Mouse (Mus musculus): ENCODE measurements around the gene Rtraf.
"Not testable (repeated sequence)": the region's sequence is repeated elsewhere in the genome, so short reads cannot be mapped to it uniquely, and the experiment has no call there.

Rtraf gene

DNA sequence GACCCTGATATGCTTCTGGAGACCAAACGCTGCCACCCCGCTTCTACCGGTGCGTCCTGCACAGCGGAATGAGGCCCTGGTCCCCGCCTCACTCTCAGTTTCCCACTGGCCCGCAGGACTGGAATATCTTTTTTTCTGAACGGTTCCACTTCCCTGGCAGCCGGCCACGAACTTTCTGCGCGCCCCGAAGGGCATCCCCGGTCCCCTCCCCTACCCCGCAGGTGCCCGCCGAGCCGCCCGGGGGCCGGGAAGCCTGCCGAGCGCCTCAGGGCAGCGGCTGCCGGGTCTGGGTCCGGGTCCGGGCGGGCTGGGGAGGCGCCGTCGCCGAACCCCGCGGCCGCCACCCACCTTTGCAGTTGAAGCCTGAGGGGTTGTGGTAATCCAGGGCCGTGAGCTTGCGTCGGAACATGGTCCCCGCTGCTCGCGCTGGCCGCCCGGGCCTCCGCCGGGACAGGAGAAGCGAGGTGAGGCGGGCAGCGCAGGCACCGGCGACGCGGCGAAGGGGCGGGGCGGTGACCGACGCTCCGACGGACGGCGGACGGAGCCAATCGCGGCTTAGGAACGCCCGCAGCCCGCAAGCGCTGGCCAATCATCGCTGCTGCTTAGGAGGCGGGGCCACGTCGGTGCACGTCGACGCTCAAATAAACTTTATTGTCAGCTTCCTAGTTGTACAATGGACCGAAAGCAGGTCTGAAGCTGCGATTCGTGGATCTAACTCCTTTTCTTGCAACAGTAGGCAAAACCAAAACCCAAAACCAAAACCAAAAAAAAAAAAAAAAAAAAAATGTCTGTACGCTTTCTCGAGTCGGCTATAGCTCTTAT is at the start of gene Rtraf:
Gene Rtraf, minus strand, starts transcription at position 504 of the 822 bp plus-strand sequence.
- peak; percentile 99 for DNase-seq

DNA sequence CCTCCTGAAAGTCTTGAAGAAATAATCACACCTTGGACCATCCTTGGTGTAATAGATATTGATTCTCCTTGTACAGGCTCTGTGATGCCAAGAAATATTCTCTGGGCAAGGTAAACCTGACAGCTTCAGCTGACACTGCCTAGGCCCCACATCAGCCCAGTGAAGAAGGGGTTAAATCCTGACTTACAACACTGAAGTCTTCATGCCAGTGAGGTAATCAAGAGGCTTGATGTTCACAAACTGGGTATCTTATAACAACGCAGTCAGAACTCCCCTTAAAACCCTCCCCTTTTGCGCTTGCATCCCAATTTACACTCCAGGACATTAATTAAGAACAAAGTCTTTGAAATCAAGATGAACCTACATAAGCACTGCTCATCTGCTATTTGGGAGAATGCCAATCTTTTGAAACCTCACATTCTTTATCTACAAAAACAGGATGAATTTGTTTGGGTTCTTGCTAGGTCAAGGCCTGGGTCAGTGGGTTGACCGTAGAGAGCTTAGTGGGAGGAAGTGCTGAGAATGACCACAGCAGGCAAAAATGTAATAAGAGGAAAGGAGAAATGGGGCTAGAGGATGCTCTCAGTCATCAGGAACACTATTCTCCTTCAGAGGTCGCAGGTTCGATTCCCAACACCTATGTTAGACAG is 43.8 kb upstream of the Rtraf start:
- no peak for DNase-seq

DNA sequence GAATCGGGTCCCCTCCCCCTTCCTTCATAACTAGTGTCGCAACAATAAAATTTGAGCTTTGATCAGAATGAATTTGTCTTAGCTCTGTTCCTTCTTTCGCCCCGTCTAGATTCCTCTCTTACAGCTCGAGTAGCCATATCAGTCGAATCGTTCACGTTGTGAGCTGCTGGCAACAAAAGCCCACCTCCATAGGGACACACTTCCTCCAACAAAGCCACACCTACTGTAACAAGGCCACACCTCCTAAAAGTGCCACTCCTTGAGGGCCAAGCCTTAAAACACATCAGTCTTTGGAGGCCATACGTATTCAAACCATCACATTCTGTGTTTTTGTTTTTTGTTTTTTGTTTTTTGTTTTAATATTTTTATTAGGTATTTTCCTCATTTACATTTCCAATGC is 41.5 kb upstream of the Rtraf start:
- not testable (repeated sequence) for DNase-seq

DNA sequence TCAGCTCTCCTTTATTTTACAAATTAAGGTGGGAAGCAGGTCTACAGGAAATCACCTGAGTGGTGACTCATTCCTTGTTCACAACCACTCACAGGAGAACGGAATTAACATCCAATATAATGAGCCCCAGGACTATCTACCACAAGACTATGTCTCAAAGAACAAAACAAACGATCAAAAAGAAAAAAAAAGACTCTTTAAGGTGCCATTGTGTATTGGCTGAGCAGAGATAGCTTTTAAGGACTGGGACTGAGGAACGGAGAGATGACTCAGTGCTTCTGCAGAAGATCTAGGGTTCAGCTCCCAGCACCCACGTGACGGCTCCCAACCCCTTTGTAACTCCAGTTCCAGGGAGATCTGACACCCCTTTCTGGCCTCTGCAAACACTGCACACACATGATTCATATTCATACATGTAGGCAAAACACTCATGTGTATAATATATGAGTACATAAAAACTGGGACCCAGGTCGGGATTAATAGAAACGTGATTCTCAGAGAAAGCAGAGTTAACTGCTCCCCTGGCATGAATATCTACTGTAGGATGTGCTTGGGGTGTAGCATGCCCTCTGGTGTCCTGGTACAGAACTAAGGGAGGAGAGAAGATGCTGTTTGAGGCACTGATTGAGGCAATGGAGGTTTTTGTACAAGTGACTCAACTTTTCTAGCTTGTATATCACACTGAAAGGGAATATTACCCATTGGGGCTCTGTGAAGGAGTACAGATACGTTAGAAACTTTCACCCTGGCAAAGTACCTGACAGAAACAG is 37.9 kb upstream of the Rtraf start:
- no peak for DNase-seq

DNA sequence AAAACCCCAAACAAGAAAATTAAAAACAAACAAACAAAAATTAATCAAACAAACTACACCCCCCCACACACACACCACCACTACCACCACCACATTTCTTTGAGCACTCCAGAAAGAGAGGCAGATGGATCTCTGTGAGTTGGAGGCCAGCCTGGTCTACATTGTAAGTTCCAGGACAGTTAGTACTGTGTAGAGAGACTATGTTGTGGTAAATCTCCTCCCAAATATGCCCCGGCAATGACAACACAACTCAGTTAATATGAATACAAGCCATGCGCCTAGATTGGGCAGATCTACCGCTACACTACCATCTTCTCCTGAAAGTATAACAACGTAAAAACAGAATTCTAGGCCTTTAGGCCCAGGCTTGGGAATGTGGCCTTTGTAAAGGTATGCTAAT is 36.7 kb upstream of the Rtraf start:
- DNase-seq: peak; percentile 56

DNA sequence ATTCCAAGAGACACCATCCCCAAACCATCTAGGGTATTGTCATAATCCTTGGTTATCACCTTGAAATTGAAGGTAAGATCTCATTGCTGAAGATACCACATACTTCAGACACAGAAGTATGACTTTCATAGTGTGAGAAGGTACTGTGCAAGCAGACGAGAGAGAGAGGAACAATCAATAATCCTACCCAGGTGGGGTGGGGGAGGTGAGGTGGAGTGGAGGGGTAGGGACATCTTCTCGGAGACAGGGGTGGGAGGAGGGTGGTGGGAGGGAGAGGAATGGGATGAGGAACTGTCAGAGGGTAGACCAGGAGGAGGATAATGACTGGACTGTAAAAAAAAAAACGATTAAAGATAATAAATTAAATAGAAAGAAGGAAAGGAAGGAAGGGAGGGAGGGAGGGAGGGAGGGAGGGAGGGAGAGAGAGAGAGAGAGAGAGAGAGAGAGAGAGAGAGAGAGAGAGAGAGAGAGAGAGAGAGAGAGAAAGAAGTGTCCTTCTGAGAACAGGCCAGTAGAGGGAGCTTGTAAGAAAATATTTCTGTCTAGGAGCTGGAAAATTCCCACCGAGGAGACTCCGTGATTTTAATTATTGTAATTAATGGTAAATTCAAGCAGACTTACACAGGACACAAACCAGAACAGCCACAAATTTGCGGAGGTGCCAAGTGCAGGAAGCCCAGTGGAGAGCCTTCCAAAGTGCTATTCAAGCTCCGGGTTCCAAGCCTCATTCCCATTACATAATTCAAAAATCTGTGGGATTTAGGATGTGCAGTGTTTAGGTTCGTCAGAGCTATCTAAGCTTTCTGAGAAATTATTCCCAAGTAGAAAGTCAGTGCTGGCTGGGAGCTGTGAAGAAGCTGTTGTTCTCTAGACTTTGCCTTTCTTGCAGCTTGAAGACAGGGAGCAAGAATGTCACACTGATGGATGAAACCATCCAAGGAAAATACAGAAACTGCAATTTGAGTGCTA is 35.5 kb upstream of the Rtraf start:
- peak; percentile 80 for DNase-seq

DNA sequence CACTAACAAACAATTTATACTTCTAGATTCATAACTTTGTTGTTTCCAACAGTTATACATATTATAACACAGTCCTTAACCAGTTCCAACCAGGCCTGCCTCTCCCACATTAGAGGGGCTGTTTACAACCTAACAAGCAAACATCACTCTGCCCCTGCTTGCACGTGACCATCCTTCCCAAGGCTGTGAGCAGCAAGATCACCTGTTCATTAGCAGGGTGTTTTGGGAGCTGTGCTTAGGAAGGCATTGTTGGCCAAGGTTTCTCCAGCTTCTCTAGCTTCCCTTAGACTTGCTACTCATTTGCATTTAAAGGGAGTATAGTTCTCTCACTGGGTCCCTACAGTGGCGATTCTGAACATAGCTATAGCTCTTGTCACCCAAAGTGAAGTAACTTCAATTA is 34.7 kb upstream of the Rtraf start:
- DNase-seq: no peak

DNA sequence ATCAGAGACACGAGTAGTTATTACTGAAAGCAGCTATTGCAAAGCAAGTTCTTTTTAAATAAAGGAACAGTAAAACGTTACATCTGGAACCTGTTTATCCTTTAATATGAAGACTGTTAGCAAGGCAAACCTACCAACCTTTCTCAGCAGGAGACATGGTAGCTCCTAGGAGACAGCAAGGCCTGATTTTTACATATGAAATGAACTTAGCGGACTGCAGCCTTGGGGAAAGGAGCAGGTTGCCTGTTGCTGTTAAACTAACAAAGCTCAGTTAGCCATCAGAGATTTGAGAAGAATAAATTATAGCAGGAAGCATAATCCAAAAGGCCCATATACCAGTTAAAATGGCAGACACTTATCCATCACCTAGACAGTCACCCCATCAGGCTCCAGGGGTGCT is 29.8 kb upstream of the Rtraf start:
- no peak for DNase-seq

DNA sequence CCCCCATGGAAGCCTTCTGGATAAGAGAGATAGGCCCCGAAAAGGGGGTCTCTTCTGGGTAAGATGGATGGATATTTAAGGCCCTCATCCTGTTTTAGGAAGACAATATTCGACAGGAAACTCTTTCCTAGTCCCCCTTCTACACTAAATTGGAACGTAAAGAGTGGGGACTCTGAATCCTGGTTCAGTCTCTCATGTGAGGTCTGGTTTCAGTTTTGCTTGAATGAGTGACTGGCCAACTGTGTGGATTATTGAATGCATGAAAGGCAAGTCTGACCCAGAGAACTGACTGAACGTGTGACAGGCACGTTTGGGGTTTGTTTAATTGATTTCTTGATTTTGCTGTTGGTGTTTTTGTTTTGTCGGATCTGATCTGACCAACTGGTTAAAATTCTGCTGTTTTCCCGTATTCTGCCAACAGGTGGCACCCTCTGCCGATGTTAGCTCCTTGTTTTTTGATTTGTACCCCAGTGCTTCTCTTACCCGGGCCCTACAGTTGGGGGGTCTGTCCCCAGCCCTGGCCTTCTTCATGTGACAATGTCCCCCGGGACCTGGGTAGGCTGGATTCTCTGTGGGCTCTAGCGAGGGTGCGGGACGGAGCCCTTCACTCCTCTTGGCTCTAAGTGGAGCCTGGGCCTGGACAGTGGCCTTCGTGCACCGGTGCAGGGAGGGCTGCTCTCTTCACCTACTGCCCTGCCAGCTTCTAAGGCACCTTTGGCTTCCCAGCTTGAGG is 16.1 kb upstream of the Rtraf start:
- peak; percentile 92 for DNase-seq

DNA sequence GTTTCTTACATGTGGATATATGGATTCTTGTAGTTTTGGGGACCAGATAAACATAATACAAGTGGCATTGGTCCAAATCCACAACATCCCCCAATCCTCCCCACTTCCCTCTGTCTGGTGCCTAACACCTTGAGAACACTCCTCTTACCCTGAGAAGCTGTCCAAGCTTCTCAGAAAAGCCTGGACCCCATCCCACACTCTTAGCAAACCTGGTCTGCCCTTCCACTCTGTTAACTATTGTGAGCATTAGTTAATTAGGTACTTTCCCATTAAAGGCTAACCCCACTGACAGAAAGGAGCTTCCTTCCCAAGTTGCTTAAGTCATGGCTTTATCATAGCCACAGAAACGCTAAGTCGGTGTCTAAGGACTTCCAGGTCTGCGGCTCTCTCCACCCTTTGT is 12.7 kb upstream of the Rtraf start:
- DNase-seq: no peak

DNA sequence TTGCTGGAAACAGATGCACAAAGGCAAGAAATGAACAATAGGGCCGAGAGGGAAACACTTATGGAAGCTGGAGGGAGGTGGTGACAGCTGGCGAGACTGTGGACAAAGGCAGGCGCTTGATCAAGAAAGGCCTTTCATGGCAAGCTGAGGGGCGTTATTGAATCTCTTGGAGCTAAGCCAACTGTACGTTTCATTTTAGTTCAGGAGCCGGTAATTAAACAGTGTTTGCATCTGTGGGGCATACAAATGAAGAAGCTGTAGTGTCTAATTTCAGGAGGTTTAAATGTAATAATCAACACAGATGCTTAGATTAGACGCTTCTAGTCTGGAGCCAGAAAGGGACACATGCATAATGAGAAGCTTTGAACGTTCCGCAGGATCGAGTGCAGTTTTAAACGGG is 1.9 kb upstream of the Rtraf start:
- DNase-seq: no peak

DNA sequence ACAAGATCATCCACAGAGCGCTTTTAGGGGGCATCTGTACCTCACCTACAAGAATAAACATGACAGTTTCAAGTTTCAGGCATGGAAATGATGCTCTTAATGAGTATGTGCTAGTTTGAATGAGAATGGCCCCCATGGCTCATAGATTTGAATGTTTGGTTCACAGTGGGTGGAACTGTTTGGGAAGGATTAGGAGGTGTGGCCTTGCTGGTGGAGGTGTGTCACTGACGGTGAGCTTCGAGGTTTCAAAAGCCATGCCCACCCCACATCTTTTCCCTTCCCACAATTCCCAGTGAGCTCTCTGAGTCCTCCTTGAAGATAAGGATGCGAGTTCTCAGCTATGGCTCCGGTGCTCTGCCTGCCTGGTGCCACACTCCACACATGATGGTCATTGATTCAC is 1.9 kb downstream of the Rtraf start:
- DNase-seq: no peak

DNA sequence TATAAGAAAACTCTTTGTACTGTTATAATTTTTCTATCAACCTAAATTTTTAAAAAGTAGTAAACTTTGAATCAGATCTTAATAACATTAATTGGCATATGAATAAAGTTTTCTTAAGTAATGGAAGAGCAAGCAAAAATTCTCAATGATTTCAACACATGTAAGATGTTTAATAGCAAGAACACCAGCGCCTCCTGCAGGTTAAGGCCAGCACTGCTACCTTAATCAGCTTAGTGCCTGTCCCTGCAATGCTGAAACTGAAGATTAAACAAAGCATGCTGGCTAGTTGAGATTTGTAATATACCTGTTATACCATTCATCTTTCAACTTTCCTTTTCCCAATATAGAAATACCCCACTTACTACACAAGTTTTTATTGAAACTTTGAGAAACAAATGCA is 5.7 kb downstream of the Rtraf start:
- peak; percentile 96 for DNase-seq

DNA sequence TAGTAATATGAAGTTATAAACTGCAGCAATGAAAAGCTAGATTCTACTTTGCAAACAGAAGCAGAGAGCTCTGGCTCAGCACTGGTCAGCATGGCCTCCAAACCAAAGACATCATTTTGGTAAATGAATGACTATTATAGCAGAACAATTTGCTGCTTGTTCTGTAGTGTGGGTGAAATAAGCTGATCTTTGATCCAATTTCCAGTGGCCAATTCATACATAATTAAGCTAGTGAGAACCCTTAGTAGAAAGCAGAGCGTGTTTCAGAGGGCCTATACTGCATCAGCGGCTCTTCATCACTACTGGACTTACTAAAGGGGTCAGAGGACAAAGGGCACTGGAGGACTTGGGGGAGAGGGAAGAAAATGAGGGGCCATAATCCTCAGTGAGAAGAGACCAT is 10.6 kb downstream of the Rtraf start:
- DNase-seq: no peak

DNA sequence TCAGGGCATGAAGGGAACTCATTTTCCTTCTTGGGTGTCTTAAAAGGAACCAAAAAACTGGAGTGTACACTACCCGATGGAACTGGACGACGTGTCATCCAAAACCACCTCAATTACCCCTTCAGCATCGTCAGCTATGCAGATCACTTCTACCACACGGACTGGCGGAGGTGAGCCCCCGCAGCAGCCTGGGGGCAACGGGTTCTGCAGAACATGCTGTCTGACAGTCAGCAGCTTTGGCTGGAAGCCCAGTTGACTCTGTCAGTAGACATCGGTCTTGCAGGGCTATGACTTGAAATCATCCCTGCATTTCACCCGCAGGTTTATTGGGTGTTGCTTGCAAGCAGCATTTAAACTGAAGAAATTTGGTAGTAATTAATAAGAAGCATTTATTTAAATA is 13.7 kb downstream of the Rtraf start:
- DNase-seq: no peak

DNA sequence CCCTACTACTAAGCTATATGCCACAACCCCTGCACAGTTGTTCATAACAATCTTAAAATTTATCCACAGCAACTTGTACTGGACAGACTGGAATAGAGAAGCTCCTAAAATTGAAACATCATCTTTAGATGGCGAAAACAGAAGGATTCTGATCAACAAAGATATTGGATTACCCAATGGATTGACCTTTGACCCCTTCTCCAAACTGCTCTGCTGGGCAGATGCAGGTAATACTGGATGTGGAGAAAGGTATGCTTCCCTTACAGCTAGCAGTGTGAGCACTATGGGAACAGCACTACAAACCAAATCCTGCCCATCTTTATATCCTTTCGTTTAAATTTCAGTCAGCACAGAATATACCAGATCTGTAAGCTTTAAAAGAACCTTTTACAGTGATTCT is 15.8 kb downstream of the Rtraf start:
- no peak for DNase-seq

DNA sequence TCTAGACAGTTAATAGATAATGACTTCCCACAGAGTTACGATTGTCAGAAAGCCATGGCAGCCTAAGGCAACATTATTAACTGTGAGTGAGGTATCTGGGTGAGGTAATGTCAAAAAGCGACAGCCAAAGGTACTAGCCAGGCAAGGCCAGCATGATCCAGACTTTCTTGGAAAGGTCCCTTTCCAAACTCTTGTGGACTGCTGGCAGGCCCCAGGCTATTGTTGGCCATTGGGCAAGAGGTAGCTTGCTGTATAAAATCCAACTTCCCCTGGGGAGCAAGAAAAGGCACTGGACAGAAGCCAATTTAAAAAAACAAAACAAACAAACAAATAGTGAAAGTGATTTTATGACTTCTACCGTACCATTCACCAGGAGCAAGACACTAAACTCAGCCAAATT is 16.3 kb downstream of the Rtraf start:
- peak; percentile 94 for DNase-seq

DNA sequence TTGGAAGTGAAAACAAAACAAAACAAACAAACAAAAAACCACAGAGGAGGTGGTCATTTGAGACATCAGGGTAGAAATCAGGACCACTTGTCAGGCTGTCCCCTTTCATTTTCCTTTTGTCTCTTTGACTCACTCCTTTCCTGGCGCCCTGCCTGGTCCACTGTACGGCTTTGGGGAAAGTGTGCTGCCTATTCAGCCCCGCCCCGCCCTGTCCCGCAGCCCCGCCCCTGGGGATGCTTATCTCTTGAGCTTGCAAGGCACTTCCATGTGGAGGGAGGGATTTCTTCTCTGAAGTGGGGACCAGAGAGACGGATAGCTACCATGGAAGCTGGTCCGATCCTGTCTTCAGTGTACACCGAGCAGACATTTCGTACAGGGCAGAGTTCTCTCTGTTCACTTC is 20.0 kb downstream of the Rtraf start:
- DNase-seq: no peak

DNA sequence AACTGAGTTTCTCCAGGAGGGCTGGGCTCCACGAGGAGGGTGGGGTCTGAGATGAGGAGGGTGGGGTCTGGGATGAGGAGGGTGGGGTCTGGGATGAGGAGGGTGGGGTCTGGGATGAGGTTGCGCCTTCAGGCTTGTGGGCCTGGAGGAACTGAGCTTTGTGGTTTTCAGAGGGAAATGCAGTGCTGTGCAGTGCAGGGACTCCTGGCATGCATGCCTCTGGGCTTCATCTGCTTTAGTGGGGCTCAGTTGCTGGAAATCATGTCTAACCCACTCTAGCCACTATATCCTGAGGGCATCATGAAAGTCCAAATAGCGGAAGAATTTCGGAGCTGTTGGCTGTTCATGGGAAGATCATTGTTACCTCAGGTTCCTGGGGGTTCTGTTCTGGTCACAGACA is 20.4 kb downstream of the Rtraf start:
- no peak for DNase-seq

DNA sequence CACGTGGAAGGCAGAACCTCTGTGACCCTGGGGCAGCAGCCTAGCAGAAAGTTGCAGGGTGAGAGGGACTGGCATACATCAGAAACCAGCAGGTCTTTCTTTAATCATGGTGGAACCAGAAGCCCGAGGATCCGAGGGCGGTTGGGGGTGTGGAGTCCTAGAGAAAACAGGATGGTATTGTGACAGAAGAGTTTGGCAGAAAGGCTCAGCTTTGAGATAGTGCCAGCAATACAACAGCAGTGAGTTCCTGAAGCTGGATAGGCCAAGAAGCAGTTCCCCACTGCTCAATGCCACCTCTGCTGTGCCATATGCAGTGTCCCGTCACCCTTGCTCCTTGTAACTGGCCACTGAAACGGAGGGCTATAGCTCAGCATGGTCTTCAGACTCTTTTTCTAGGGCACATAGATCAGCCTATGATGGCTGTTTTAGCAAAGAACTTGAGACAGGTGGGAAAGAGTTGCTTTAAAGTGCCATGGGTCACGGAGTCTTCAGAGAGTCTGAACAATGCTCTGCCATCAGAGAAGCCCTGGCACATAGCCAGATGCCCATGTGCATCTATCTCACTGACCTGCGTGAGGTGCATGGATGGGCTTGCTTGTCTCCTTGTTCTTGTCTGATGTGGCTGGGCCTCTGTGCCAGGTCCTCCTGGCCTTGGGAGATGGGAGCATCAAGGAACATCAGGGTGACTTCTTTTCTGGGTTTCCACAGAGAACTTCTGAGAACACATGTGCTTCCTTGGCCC is 22.0 kb downstream of the Rtraf start:
- DNase-seq: no peak

DNA sequence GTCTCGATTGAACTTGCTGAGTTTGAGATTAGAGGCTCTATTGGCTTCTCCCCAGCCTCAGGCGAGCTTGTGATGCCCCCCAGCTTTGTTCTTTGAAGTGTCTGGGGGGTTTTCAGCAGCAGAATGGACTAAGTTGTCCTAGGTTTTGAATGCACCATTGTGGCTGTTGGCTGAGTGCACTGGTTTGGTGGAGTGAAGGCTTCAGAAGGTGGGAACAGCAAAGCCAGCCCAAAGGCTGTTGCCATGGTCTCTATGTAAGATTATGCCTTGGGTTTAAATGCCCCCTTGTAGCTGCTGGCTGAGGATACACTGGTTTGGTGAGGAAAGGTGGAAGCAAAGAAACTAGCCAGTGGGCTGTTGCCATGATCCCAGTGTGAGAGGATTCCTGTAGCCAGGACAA is 23.1 kb downstream of the Rtraf start:
- DNase-seq: no peak

All from heart, adult 11 months (tissue).